Mouse (Mus musculus): Measurements from ENCODE around the gene Zyg11b.

Gene Zyg11b

GRCm38 (mm10) chr4:108318649-108319615 is 18.0 kb upstream of the Zyg11b start:
- peak; percentile 58 for DNase-seq

GRCm38 (mm10) chr4:108317656-108318605 is 17.0 kb upstream of the Zyg11b start:
- no peak for DNase-seq

DNA sequence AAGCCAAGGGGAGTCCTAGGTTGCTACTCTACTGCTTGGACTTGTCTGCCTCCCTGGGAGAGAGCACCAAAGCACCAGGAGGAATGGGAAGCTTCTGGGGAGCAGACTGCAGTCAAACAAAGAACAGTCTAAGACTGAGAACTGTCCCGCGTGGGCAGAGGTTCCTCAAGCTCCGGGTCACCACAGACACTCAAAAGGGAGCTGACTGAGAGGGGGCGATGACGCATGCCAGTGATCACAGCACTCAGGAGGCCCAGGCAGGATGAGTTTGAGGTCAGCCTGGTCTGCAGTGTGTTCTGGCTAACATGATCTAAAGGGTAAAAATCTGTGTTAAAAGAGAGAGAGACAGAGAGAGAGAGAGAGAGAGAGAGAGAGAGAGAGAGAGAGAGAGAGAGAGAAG is 13.1 kb upstream of the Zyg11b start:
- no peak for DNase-seq

DNA sequence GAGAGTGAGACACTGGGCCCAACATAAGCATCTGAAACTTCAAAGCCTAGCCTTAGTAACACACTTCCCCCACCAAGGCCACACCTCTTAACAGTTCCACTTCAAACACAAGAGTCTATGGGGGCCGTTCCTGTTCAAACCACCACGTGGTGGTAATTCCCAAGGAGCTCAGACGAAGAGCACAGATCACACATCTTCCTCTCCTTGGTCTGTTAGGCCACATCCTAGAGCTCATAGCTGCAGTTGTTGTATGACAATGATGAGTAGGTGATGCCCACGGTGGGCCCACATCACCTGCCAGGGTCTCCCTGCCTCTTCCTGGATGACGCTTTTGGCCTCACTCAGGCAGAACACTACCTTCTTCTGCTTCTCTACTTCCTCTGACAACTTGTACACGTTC is 9.8 kb upstream of the Zyg11b start:
- no peak for DNase-seq

DNA sequence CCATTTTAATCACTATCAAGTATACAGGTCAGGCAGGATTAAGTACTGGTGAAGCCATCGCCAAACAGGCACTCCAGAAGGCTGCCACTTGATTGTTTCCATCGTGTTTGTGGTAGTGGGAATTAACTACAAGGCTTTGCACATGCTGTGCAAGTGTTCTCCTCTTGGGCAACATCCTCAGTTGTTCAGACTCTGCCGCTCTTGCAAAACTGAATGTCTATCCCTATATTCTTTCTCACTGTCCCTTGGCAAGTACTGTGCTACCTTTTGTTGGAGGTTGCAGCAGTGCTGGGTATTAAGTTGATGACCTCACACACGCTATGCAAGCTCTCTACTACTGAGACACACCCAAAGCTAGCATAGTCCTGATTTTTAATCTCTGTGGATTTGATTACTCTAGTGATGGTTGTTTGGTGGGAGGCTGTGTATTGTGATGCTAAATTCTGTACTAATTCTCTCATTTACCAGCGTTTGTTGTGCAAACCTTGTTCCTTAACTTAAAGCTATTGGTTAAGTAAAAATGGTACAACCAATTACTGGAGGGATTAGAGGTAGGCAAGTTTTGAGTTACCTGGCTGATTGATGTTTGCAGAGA is 1.5 kb upstream of the Zyg11b start:
- no peak for DNase-seq

DNA sequence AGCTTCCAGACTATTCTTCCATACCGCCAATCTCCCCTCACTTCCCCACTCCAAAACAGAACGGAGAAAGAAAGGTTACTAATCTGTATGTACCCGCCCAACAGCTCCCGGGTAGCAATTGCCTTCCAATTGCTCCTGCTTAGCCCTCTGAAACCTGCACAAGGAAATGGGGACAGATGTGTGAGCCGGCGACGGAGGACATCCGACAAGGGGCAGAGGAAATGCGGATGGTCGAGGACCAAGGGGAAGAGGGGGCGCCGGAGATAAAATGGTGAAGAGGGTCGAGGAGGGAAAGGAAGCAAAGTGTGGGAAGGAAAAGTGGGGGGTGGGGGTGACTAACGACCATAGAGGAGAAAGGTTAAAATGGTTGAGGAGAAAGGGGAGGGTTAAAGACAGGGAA is 630 bp downstream of the Zyg11b start:
- DNase-seq = no peak

- DNase-seq = no peak
Measured at GRCm38 (mm10) chr4:108276973-108277372, 23.9 kb downstream of the Zyg11b start.

GRCm38 (mm10) chr4:108272286-108272685 is 28.6 kb downstream of the Zyg11b start:
- no peak for DNase-seq

- DNase-seq = no peak
Measured at GRCm38 (mm10) chr4:108265774-108266173, 35.1 kb downstream of the Zyg11b start.

DNA sequence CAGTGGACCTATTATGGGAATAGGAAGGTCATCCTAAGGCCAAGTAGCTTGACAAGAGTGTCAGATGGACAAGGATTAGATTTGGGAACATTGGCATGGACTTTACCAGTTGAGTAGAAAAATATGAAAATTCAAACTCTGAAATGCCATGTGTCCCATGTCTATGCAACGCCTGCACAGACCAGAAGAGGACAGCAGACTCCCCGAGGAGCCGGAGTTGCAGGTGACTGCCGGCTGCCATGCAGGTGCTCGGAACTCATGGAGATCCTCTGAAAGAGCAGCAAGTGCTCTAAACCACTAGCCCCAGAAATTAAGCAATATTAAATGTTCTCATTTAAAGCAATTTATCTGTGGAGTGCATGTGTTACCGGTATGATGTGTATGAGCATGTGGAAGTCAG is 47.6 kb downstream of the Zyg11b start:
- peak; percentile 9 for DNase-seq

DNA sequence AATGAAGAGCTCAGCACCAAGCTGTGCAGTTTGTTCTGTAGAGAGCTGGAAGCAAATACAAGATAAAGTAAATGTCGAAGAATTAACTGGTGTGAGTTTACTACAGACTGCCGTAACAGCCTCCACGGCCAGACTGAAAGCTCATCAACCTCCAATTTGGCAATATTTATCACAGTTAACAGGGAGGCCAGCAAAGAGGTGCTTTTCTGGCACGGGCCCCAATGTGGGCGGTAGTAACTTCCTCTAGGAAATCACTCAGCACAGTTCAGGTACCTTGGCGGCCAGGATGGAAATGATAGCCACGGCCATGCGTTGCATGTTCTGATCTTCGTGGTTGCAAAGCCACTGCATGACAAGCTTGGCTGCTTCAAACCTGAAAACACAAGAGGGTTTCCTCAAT is 50.4 kb downstream of the Zyg11b start:
- no peak for DNase-seq

DNA sequence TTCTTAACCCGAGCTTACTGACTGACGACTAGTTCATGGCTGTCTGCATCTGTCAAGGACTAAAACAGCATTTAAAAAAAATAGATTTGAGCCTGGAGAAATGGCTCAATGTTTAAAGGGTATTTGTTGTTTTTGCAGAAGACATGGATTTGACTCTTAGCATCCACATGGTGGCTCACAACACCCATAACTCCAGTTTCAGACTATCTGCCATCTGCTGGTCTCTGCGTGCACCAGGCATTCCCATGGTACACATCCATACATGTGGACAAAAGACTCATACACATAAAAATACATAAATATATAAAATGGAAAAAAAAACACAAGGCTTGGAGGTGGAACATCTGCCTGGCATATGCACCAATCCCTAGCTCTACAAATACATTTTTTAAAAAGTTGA is 51.6 kb downstream of the Zyg11b start:
- DNase-seq = no peak

GRCm38 (mm10) chr4:108233654-108234053 is 67.2 kb downstream of the Zyg11b start:
- no peak for DNase-seq

DNA sequence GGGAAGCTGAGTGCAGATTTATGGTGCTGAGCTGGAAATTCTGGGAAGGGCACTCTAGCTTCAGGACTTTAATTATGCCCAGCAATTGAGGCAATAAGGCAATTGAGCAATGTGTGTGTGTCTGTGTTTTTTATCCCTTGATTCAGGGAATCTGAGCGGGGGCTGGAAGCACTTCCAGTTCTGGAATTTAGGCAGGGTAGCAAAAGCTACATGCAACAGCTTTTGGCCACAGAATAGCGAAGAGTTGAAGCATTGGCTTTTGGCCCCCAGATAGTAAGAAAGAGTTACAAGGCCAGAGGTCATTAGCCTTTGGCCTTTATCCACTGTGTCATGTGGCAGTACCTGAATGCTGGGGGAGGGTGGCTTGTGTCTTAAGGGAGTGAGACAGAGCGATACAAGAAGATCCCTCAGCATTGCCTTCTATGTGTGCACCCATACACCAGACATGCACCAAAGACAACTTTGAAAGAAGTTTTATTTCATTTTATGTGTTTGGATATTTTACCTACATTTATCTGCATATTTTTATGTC is 75.5 kb downstream of the Zyg11b start:
- no peak for DNase-seq

GRCm38 (mm10) chr4:108222507-108222906 is 78.4 kb downstream of the Zyg11b start:
- DNase-seq = no peak

DNA sequence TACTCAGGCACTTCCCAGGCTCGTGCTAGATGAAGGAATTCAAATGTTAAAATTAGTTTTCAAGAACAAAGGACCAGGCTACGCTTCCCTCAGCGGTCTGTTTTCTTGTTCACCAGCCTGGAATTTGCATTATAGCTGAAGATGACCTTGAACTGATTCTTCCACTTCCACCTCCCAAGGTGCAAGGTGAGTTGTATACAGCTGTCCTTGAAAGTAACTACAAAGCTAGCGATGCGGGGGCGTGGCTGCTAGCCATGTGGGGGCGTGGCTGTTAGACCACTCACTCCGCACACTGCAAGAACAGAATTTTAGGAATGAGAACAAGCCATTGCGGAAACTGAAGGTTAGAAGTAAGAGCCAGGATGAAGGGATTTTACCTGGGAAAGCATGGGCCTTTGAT is 81.9 kb downstream of the Zyg11b start:
- DNase-seq = peak; percentile 28

DNA sequence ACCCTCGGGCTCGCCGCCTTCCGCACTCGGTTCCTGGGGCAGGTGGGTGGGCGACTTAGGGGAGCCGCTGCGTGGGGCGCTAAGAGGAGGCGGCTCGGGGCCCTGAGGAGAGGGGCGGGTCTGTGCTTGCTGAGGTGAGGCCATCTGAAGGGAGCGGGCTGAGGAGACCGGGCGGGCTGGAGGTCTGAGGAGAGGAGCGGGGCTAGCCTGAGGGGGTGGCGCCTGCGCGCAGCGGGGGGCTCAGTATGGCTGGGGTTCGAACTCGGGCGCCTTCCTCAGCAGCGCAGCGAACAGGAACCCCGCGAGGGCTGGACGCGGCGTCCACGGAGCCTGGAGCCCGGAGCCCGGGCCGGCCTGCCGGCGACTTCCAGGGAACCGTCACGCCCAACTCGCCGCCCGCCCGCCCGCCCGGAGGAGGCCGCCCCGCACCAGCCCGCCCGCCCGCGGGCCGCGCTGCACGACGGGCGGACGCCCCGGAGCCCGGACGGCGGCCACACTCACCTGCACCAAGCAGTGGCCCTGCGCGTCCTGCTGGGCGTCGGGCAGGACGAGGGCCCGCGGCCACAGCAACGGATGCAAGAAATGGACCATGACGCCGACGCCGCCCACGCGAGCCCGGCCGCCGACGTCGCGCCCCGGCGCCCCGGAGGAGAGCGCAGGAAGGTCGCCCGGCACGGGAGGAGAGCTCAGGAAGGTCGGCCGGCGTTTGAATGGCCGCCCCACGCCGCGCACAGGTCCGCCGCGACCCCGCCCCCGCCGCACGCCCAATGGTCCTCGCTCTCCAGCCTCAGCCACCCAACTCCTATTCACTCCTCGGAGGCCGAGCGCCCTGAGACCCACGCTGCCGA is 83.3 kb downstream of the Zyg11b start, which contains the start of gene Zyg11a:
Gene Zyg11a (minus strand): TSS at position 717 of the 848 bp plus-strand sequence.
- no peak for DNase-seq

DNA sequence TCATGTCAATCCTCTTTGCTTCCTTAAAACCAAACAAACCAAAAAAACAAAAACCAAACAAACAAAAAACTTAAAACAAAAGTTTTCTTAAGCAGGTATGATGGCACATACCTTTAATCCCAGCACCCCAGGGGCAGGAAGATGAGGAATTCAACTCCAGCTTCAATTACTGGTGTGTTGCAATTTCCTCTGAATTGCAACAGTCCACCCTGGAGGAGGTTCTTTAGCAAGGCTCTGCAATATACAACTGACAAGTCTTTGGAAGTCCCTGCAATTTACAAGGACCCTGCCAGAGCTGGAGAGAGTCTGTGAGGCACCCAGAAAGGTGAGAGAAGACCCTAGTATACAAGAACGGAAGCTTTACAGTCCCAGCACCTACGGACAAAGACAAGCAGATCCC is 87.9 kb downstream of the Zyg11b start:
- DNase-seq = peak; percentile 3

DNA sequence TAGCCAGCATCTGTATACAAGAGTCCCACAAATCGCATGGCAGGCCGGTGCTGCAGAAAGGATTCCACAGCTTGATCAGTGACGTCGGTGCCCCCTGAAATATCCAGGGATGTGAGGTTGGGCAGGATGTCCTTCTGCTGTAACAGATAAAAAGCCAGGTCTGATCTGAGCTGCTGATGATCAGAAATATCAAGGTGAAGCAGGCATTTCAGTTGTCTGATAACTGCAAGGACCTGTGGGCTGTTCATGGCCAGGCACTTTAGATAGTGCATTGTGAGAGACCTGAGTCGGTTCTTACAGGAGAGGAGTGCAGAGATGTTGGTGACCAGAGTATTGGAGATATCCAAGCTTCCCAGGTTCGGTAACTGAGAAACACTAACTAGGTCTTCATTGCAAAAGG is 96.3 kb downstream of the Zyg11b start:
- DNase-seq = no peak

- DNase-seq = no peak
Measured at GRCm38 (mm10) chr4:108199236-108199635, 101.7 kb downstream of the Zyg11b start.

DNA sequence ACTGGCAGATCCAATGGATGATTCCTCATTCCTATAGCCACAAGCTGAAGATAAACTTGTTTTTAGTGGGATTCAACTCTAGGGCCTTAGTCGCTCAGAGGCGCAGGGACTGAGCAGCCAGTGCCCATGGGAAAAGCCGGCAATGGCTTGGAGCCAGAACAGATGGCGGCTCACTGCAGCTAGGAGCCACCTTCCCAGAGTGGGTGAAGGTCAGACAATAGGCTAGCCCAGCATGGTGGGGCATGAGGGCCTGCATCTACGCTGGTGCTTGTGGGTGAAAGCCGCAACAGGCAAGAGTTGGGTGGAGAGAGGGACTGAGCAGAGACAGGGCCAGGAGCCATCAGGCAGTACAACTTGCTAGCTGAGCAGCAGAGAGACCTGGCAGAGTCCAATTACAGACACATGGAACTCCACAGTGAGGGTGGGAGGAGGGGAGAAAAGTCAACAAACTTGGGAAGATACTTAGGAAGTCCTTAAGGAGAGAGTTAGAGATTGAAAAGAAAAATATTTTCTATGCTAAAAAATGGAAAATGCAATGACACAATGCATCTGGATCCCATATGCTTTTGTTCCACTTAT is 104.5 kb downstream of the Zyg11b start:
- no peak for DNase-seq
